Mouse (Mus musculus) kidney, embryonic 14.5 days (tissue): ENCODE measurements around the gene Dhh. TPM values are rescaled to one million over a fixed set of nuclear protein-coding genes. Genes with fewer than 3 reads are reported as not detected.

ENCODE experiments used
- ATAC-seq: fragments of 200-750 bp; cut with Nextera tagmentation; 2 replicates; pipeline ENCODE4 v1.8.0; 2017; ENCODE audit warnings: moderate number of reproducible peaks, mild to moderate bottlenecking, moderate TSS enrichment, moderate library complexity; ENCODE audit not compliant: low FRiP score, low TSS enrichment
- H3K27ac ChIP-seq: fragments of 300-500 bp; sonication (generic); 2 replicates; pipeline ENCODE4 v1.5.1; 2014; ENCODE audit warnings: low read depth, mild to moderate bottlenecking, low read length, moderate library complexity, mixed read lengths
- H3K27me3 ChIP-seq: fragments of 300-500 bp; sonication (generic); 2 replicates; pipeline ENCODE4 v1.6.1; 2014; ENCODE audit warnings: mild to moderate bottlenecking, low read length; ENCODE audit not compliant: control insufficient read depth, insufficient read depth
- H3K36me3 ChIP-seq: fragments of 300-500 bp; sonication (generic); 2 replicates; pipeline ENCODE4 v1.6.1; 2014; ENCODE audit warnings: low read length, mixed read lengths; ENCODE audit not compliant: control insufficient read depth, insufficient read depth
- H3K4me1 ChIP-seq: fragments of 300-500 bp; sonication (generic); 2 replicates; pipeline ENCODE4 v1.6.1; 2014; ENCODE audit warnings: low read length, mixed read lengths; ENCODE audit not compliant: control insufficient read depth, insufficient read depth
- H3K4me2 ChIP-seq: fragments of 300-500 bp; sonication (generic); replicated peaks from 2 replicates; pipeline ENCODE4 v1.6.1; 2014; ENCODE audit warnings: low read depth, mild to moderate bottlenecking, low read length
- H3K4me3 ChIP-seq: fragments of 300-500 bp; sonication (generic); 2 replicates; pipeline ENCODE4 v1.5.1; 2014; ENCODE audit warnings: mild to moderate bottlenecking, low read length
- H3K9ac ChIP-seq: fragments of 300-500 bp; sonication (generic); 2 replicates; pipeline ENCODE4 v1.6.1; 2014; ENCODE audit warnings: low read depth, mild to moderate bottlenecking, low read length, moderate library complexity
- H3K9me3 ChIP-seq: fragments of 300-500 bp; sonication (generic); 2 replicates; pipeline ENCODE4 v1.6.1; 2016; ENCODE audit warnings: low read length; ENCODE audit not compliant: control insufficient read depth
- WGBS: fragments of 180-500 bp; shearing (Covaris S2); extraction: QIAGEN DNeasy Blood & Tissue Kit; methylation state at CpG from one replicate; pipeline ENCODE4 v1.1.7; 2014; 5-methylcytosine and 5-hydroxymethylcytosine counted together
- polyA plus RNA-seq: library from polyadenylated mRNA; unstranded; fragments of >200 nt; fragmentation: Nextera tagmentation; extraction: Ambion mirVana; gene quantifications from 2 replicates; pipeline ENCODE4 v1.2.1, GENCODE M21; 2014

Dhh gene
- polyA plus RNA-seq, 1 experiment from 2014 or later, result 0.54 TPM

- no peak overlapping the region for H3K4me3 ChIP-seq
- H3K9ac ChIP-seq, result no peak overlapping the region
- no peaks in the 10 kb centered on the region for H3K9me3 ChIP-seq
- peaks cover 100% of the 10 kb centered on the region for H3K36me3 ChIP-seq
- WGBS, result 84% methylated on average over 21 of the region's 21 CpGs
- no peaks in the 10 kb centered on the region for H3K4me1 ChIP-seq
- H3K4me2 ChIP-seq, result no peak overlapping the region
- no peak for ATAC-seq
- H3K27ac ChIP-seq, result no peak overlapping the region
- H3K27me3 ChIP-seq, result no peaks in the 10 kb centered on the region
Measured at GRCm38 (mm10) chr15:98861701-98862410, 36.5 kb downstream of the Dhh start.

GRCm38 (mm10) chr15:98860921-98861320 lies 37.4 kb downstream of the Dhh start:
- H3K4me2 ChIP-seq, result no peak overlapping the region
- no peaks in the 10 kb centered on the region for H3K27me3 ChIP-seq
- 95% methylated on average over 18 of the region's 18 CpGs for WGBS
- no peak overlapping the region for H3K27ac ChIP-seq
- no peak for ATAC-seq
- H3K9ac ChIP-seq, result no peak overlapping the region
- no peaks in the 10 kb centered on the region for H3K4me1 ChIP-seq
- peaks cover 100% of the 10 kb centered on the region for H3K36me3 ChIP-seq
- H3K9me3 ChIP-seq, result no peaks in the 10 kb centered on the region
- H3K4me3 ChIP-seq, result no peak overlapping the region

GRCm38 (mm10) chr15:98859319-98860043 lies 38.9 kb downstream of the Dhh start:
- H3K4me3 ChIP-seq, result no peak overlapping the region
- no peaks in the 10 kb centered on the region for H3K27me3 ChIP-seq
- no peak for ATAC-seq
- H3K36me3 ChIP-seq, result peaks cover 100% of the 10 kb centered on the region
- H3K4me2 ChIP-seq, result no peak overlapping the region
- H3K9me3 ChIP-seq, result no peaks in the 10 kb centered on the region
- WGBS, result 66% methylated on average over 9 of the region's 9 CpGs
- H3K9ac ChIP-seq, result no peak overlapping the region
- no peaks in the 10 kb centered on the region for H3K4me1 ChIP-seq
- H3K27ac ChIP-seq, result no peak overlapping the region

- no peak for ATAC-seq
- WGBS, result 93% methylated on average over 16 of the region's 16 CpGs
- H3K9ac ChIP-seq, result no peak overlapping the region
- H3K4me1 ChIP-seq, result no peaks in the 10 kb centered on the region
- no peaks in the 10 kb centered on the region for H3K9me3 ChIP-seq
- peaks cover 100% of the 10 kb centered on the region for H3K36me3 ChIP-seq
- no peak overlapping the region for H3K4me2 ChIP-seq
- H3K27ac ChIP-seq, result no peak overlapping the region
- H3K4me3 ChIP-seq, result no peak overlapping the region
- no peaks in the 10 kb centered on the region for H3K27me3 ChIP-seq
Measured at GRCm38 (mm10) chr15:98854214-98854613, 44.1 kb downstream of the Dhh start.

- no peaks in the 10 kb centered on the region for H3K4me1 ChIP-seq
- no peak overlapping the region for H3K27ac ChIP-seq
- H3K36me3 ChIP-seq, result peaks cover 100% of the 10 kb centered on the region
- no peak overlapping the region for H3K4me2 ChIP-seq
- H3K27me3 ChIP-seq, result no peaks in the 10 kb centered on the region
- 95% methylated on average over 28 of the region's 28 CpGs for WGBS
- no peak overlapping the region for H3K4me3 ChIP-seq
- ATAC-seq, result no peak
- H3K9ac ChIP-seq, result no peak overlapping the region
- no peaks in the 10 kb centered on the region for H3K9me3 ChIP-seq
Measured at GRCm38 (mm10) chr15:98853161-98853937, 45.0 kb downstream of the Dhh start.

- H3K9ac ChIP-seq, result no peak overlapping the region
- H3K27ac ChIP-seq, result no peak overlapping the region
- H3K27me3 ChIP-seq, result no peaks in the 10 kb centered on the region
- no peak overlapping the region for H3K4me3 ChIP-seq
- peaks cover 100% of the 10 kb centered on the region for H3K36me3 ChIP-seq
- no peak overlapping the region for H3K4me2 ChIP-seq
- no peaks in the 10 kb centered on the region for H3K9me3 ChIP-seq
- H3K4me1 ChIP-seq, result no peaks in the 10 kb centered on the region
- WGBS, result 91% methylated on average over 9 of the region's 9 CpGs
- no peak for ATAC-seq
Measured at GRCm38 (mm10) chr15:98852733-98853132, 45.6 kb downstream of the Dhh start.

- WGBS, result 96% methylated on average over 9 of the region's 9 CpGs
Measured at GRCm38 (mm10) chr15:98852071-98852470, 46.3 kb downstream of the Dhh start.

GRCm38 (mm10) chr15:98851229-98851818 lies 47.0 kb downstream of the Dhh start:
- no peak for ATAC-seq
- H3K36me3 ChIP-seq, result peaks cover 100% of the 10 kb centered on the region
- WGBS, result 91% methylated on average over 21 of the region's 21 CpGs
- no peak overlapping the region for H3K9ac ChIP-seq
- H3K4me2 ChIP-seq, result no peak overlapping the region
- H3K4me1 ChIP-seq, result no peaks in the 10 kb centered on the region
- H3K27ac ChIP-seq, result no peak overlapping the region
- H3K9me3 ChIP-seq, result no peaks in the 10 kb centered on the region
- no peaks in the 10 kb centered on the region for H3K27me3 ChIP-seq
- H3K4me3 ChIP-seq, result no peak overlapping the region

More at GRCm38 (mm10) chr15:98852071-98852470, 46.3 kb downstream of the Dhh start:
- no peak overlapping the region for H3K27ac ChIP-seq
- no peak overlapping the region for H3K4me2 ChIP-seq
- H3K9me3 ChIP-seq, result no peaks in the 10 kb centered on the region
- H3K36me3 ChIP-seq, result peaks cover 100% of the 10 kb centered on the region
- ATAC-seq, result no peak
- no peak overlapping the region for H3K9ac ChIP-seq
- H3K4me3 ChIP-seq, result no peak overlapping the region
- H3K27me3 ChIP-seq, result no peaks in the 10 kb centered on the region
- no peaks in the 10 kb centered on the region for H3K4me1 ChIP-seq
